Mouse (Mus musculus) urinary bladder, postnatal 14 days (tissue): ENCODE data around the gene Fam13a.
A peak's percentile ranks its signal among the peaks of the same experiment; 100 is the strongest.

Experiments used
- DNase-seq: peaks from one replicate; pipeline ENCODE4 v3.0.0; 2021; ENCODE audit warnings: low spot score

The Fam13a gene

GRCm38 (mm10) chr6:58999044-58999453, 25.3 kb downstream of the Fam13a start:
- no peak for DNase-seq

- DNase-seq: no peak
These were observed 25.8 kb downstream of the Fam13a start for GRCm38 (mm10) chr6:58998528-58998927.

- no peak for DNase-seq
These were observed 35.2 kb downstream of the Fam13a start for GRCm38 (mm10) chr6:58989149-58989548.

- DNase-seq: no peak
These were observed 35.6 kb downstream of the Fam13a start for GRCm38 (mm10) chr6:58988706-58989105.

- no peak for DNase-seq
These were observed 37.2 kb downstream of the Fam13a start for GRCm38 (mm10) chr6:58987166-58987565.

GRCm38 (mm10) chr6:58985186-58985585, 39.2 kb downstream of the Fam13a start:
- DNase-seq: no peak

- DNase-seq: no peak
These were observed 49.1 kb downstream of the Fam13a start for GRCm38 (mm10) chr6:58975249-58975648.

- no peak for DNase-seq
These were observed 49.9 kb downstream of the Fam13a start for GRCm38 (mm10) chr6:58974428-58974827.

- DNase-seq: no peak
These were observed 51.5 kb downstream of the Fam13a start for GRCm38 (mm10) chr6:58972873-58973272.

- peak; percentile 20 for DNase-seq
These were observed 56.1 kb downstream of the Fam13a start for GRCm38 (mm10) chr6:58968272-58968671.

GRCm38 (mm10) chr6:58965071-58965831, 59.1 kb downstream of the Fam13a start:
- DNase-seq: no peak

- DNase-seq: no peak
These were observed 59.8 kb downstream of the Fam13a start for GRCm38 (mm10) chr6:58964565-58964964.

- no peak for DNase-seq
These were observed 60.3 kb downstream of the Fam13a start for GRCm38 (mm10) chr6:58964091-58964490.

- no peak for DNase-seq
These were observed 61.7 kb downstream of the Fam13a start for GRCm38 (mm10) chr6:58962691-58963090.

GRCm38 (mm10) chr6:58960523-58960922, 63.8 kb downstream of the Fam13a start:
- DNase-seq: no peak

GRCm38 (mm10) chr6:58951128-58951992, 73.0 kb downstream of the Fam13a start:
- no peak for DNase-seq

- no peak for DNase-seq
These were observed 73.9 kb downstream of the Fam13a start for GRCm38 (mm10) chr6:58950410-58950809.

- no peak for DNase-seq
These were observed 77.5 kb downstream of the Fam13a start for GRCm38 (mm10) chr6:58946840-58947239.

- DNase-seq: no peak
These were observed 78.1 kb downstream of the Fam13a start for GRCm38 (mm10) chr6:58946246-58946645.

- DNase-seq: no peak
These were observed 80.4 kb downstream of the Fam13a start for GRCm38 (mm10) chr6:58943958-58944357.

- DNase-seq: no peak
These were observed 82.1 kb downstream of the Fam13a start for GRCm38 (mm10) chr6:58942276-58942675.

GRCm38 (mm10) chr6:58937726-58938125, 86.6 kb downstream of the Fam13a start:
- no peak for DNase-seq

- no peak for DNase-seq
These were observed 90.2 kb downstream of the Fam13a start for GRCm38 (mm10) chr6:58934144-58934543.
